Mouse (Mus musculus) kidney, postnatal 14 days (tissue): ENCODE results near the gene Irak2.
A peak's percentile ranks its signal among the peaks of the same experiment; 100 is the strongest.

Experiments used
- DNase-seq: peaks from one replicate; pipeline ENCODE4 v3.0.0; 2022; ENCODE audit warnings: mixed read lengths

Gene Irak2

DNA sequence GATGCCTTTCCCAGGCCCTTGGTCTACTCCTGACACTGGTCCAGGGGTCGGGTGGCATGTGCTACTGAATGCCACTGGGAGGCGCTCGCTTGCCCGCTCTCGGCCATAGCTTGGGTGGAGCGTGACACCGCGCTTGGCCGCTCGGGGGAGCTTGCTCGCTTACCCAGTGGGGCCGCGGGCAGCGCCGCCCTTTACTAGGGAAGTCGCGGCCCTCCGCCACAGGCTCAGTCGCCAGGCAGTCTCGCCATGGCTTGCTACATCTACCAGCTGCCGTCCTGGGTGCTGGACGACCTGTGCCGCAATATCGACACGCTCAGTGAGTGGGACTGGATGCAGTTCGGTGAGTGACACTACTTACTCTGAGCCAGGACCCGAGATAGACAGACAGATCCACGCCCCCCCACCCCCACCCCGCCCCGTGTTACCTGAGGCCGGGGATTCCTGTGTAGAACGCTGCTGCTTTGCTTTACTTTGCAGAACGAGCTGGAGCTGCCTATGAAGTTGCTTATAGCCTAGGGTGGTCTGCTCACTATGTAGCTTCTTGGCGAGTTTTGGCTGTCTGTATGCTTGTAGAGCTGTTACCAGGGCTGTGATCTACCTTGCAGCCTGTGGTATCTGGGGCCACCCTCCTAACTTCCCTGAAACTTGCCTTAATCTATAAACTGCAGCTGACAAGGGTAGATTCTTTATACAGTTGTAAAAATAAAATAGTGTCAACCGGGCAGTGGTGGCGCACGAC, at the start of gene Irak2:
TSS of gene Irak2 (plus strand) at position 166 of the 739 bp plus-strand sequence.
- DNase-seq, result peak; percentile 97

DNA sequence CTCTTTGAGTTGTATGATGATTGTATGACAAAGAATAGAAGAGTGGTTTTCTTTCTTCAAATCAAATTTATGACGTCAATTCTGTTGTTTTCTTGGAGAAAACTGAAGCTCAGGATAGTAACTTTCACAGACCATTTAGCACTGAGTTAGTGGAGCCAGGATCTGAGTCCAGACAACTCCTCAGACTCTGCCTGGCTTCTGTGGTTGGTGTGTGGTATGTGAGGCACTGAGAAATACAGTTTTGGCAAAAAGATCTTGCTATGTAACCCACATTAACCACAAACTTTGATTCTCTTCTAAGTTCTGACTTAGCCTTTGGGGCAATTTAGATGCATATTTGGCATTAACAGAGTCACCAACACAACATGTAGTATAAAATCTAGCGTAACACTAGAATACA, 45.6 kb upstream of the Irak2 start:
- no peak for DNase-seq

DNA sequence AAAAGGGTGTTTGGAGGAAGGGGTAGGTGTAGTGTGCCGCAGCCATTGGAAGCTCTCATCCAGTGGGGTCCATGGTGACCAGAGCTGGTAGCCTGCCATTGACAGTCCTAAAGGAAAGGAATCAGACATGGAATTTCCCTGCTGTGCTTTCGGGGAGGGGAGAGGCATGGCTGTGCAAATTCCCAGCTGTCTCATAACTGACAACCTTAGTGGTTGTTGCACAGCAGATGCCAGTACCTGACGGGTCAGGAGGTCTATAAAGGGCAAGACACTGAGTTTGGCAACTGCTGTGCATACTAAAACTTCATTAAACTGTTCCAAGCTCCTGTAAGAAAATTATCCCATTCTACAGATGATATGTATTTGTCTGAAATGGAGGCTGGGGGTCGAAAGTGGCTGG, 40.3 kb upstream of the Irak2 start:
- DNase-seq, result no peak

DNA sequence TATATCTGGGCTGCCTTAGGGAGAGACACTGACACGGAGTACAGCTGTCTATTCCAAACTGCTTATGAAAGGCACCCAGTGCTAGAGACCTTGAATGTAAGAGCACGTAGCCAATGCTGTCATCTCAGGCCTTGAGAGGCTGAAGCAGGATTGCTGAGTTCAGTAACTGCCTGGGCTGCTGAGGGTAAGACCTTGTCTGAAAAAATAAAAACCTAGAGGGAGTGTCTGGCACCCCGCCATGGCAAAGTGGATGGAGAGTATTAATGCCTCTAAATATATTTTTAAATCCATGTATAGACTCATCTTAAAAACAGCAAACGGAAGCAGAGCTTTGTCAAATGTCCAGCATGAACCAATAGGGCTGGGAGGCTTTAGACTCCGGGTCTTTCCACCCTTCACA, 38.4 kb upstream of the Irak2 start:
- DNase-seq, result peak; percentile 20

DNA sequence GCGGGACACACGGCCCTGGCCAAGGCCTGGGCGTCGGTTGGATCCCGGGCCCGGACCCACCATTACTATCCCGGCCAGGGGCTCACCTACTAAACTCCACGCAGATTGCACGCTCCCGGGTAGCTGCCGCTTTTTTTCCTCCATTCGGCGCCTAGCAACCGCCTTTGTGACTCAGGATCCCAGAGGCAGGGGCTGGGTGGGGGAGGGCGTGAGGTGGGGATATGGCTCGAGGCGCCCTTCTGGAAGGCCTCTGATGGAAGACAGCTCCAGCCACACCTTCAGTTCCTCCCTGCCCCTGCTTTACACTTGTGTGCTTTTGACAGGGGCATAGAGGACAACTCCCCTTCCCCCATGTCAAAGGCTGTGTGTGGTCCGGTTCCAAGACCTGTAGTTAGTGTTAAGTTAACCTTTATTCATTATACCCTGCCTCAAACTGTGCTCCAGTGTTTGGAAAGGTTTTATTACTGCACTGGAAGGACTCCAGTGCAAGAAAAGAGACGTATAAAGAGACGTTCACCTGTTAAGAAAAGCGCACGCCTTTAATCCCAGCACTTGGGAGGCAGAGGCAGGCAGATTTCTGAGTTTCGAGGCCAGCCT, 37.6 kb upstream of the Irak2 start, which contains the start of gene Fancd2os:
TSS of gene Fancd2os (minus strand) at position 173 of the 597 bp plus-strand sequence.
- no peak for DNase-seq

DNA sequence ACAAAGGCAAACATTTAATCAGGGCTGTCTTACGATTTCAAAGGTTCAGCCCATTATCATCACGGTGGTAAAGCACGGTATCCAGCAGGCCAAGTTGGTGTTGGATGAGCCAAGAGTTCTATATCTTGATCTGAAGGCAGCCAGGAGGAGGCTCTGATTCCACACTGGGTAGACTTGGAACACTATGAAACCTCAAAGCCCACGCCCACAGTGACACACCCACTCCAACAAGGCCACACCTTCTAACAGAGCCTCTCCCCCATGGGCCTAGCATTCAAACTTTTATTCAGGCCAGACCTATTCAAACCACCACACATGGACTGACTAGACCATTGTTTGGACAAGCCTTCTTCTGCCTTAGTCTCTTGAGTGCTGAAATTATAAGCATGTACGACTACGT, 35.4 kb upstream of the Irak2 start:
- no peak for DNase-seq

DNA sequence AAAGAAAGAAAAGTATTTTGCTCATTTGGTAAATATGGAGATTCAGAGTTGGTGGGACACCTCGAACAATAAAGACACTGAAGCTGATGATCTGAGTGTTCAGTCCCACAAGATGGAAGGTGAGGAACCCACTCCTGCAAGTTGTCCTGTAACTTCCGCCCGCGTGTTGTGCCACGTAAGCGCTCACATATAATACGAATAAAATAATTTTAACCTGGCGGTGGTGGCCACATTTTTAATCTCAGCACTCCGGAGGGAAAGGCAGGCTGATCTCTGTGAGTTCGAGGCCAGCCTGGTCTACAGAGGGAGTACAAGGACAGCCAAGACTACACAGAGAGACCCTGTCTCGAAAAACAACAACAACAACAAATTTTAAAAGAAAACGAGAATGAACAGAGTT, 34.3 kb upstream of the Irak2 start:
- DNase-seq, result no peak

DNA sequence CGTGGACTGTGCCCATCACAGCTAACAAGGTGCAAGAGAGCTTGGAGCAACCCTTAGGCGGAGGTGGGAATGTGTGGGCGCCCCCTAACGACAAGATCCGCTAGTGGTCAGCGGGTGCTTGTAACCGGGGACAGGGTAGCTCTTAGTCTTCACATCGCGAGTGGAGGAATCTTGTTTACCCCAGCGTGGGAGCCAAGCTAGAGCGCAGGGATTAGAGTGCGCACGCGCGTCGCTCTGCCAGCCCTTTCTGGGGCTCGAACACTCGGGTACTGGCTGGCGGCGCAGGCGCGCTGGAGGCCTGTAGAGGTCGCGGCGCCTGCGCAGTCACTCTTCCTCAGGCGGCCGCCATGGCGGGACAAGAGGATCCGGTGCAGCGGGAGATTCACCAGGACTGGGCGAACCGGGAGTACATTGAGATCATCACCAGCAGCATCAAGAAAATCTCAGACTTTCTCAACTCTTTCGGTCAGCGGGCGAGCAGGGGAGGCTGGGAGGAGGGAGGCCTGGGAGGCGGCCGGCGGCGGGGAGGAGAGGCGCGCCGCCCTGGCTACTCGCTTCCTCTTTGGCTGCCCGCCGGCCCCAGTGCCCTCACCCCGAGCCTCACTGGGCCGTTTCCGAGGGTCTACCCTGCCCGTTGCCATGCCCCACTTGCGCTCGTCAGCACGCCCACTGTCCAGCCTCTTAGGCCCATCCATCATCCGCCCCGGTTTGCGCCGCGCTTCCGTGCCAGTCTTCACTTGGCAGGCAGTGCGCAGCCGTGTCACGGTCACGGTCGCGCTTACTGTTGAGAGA, 33.6 kb upstream of the Irak2 start, which contains the start of gene Brk1:
TSS of gene Brk1 (plus strand) at position 341 of the 792 bp plus-strand sequence.
- peak; percentile 93 for DNase-seq

DNA sequence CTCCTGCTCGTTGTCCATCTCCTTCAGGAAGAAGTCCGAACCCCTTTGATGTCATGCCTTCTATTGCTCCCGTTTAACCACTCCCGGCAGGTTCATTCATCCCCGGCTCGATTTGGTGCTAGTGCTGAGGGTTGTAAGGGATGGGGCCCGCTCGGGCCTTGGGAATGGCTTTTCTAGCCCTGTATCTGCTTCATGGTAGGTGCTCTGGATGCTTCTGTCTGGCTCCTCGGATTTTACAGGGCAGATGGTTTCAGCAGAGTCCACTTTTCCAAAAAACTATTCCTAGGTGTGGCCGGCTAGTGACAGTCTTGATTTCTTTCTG, 33.1 kb upstream of the Irak2 start:
- no peak for DNase-seq

DNA sequence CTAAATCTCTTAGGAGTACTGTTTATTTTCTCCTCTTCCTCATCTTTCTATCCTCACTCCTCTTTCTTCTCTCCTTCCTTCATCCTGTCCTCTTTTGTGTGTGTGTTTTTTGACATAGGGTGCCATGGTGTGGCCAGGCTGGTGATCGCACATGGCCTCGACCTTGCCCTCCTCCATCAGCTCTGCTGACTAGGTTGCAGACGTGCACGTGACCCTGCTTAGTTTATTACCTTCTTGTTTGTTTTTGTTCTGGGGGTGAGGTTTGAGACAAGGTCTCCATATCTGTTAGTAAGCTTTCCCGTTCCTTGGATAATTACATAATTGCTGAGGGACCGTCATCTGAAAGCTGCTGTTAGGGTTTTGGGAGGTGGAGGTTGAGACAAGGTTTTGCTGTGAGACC, 29.4 kb upstream of the Irak2 start:
- no peak for DNase-seq

DNA sequence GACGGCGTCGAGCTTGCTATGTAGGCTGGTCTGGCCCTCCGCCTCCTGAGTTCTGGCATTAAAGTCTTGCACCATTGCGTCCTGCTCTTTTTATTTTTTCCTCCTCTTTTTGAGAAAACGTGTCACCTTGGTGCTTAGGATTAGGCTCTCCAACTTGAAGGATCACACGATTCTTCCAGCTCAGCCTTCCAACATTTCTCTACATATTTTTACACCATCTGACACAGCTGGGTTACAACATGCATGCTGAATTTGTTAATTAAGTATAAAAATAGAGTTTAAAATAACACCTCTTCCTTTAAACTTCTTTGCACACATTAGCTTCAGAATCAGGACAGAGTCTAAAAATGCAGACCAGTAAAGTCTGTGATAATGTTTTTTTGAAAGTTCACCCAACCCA, 29.0 kb upstream of the Irak2 start:
- DNase-seq, result no peak

DNA sequence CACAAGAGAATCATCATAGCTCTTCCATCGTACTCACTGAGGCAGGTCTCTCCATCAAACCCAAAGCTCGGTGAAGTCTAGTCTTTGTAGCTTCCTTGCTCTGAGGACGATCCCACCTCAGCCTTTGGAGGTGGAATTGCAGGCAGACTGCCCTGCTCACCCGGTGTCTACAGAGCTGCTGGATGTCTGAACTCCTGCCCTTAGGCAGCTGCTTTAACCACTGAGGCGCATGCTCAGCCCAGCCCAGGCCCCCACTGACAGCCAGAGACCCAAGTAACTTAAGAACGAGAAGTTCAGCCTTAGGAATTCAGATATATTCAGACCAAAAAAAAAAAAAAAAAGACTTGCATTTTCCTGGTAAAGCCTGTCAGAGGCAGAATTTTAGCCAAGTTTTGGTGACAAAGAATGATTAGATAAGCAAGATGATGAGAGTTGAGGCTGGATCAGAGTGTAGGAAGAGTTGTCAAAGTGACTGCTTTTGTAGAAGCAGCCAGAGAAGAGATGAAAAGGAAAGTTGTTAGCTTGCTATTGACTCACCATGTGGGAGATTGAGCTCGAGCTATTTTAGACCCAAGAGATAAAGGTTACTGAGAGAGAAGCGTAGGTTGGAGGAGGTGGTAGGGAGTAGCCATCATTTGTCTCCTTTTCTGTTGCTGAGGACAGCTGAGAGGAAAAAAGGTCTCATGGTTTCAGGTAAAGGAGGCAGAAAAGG, 25.9 kb upstream of the Irak2 start:
- DNase-seq, result peak; percentile 51

DNA sequence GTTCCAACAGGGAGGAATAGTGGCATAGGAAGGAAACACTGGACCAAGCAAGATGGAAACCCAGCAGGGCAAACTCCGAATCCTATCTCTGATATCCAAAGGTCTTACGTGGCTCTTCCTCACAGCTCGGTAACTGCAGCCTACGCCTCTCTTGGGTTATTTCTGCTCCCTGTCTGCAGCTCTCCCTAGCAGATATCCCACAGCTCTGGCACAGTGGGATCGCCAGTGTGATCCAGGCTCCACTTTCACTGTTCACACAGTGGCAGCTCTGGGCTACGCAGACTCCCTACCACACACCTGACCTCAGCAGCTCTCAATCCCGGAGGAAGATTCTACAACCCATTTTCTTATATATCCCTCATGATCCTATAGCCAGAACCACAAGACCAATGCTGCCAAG, 24.1 kb upstream of the Irak2 start:
- DNase-seq, result no peak

DNA sequence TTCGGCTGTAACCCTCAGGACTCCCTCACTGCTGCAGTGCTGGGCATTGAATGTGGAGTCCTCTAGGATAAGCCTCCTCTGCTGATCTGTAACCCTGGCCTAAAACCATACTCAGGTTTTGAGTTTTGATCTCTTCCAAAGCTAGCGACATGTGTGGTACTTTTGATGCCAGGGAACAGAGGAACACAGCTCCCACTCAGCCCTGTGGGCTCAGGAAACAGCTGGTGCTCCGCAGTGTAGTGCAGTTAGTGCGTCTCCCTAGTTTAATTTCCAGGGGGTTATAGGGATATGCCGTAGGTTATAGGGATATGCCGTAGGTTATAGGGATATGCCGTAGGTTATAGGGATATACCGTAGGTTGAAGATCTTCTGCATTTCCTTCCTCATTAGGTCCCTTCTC, 23.3 kb upstream of the Irak2 start:
- no peak for DNase-seq

DNA sequence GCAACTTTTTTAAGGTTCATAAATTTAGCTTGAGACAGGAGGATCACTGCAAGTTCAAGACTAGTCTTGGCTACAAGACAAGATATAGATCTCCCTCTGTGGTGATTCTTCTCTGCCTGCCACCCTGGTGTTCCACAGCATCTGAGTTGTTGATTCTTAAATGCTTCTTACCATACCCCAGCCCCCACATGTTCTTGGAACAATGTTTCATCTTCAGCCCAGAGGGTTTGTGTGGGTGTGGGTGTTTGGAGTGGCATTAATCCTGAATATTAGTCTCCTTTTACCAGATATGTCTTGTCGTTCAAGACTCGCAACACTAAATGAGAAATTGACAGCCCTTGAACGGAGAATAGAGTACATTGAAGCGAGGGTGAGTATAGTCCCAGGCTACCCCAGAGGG, 22.8 kb upstream of the Irak2 start:
- DNase-seq, result no peak

DNA sequence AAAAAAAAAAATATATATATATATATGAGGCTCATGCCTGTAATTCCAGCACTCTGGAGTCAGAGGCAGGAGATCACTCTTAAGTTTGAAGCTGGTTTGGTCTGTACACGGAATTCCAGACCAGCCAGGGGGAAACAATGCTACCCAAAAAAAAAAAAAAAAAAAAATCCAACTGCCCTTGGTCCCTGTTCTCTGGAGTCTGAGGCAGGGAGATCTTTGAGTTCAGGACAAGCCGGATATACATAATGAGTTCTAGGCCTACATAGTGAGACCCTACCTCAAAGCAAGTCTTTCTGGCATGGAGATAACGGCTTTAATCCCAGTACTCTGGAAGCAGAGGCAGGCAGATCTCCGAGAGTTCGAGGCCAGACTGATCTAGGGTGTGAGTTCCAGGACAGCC, 14.9 kb upstream of the Irak2 start:
- DNase-seq, result no peak

DNA sequence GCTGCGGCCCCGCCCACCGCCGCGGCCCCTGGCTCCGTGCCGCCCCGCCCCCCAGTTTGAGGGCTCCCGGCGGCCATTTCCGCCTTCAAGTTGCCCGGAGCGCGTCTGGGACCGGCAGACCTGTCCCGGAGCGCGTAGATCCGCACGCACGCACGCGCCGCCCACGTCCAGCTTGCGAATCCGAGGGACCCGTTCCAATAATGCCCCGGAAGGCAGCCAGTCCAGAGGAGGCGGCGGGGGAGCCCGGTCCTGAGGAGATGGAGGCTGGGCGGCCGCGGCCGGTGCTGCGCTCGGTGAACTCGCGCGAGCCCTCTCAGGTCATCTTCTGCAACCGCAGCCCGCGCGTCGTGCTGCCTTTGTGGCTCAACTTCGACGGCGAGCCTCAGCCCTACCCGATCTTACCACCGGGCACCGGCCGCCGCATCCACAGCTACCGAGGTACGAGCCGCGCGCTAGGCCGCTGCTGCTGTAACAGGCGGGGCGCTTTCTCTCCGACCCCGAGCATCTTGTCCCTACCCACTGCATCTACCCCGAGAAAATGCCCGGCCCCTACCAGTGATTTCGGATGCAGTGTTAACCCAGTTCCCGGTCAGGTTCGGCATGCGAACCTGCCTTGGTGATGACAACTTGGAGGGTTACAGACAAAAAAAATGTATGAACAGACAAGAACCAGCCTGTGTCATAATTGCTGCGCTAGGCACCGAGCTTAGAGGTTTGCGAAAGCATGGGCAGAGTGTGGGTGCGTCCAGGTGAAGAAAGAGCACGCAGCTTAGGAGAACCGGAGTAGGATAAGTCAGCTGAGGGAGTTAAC, 14.1 kb upstream of the Irak2 start, which contains the start of gene Vhl:
TSS of gene Vhl (plus strand) at position 19 of the 811 bp plus-strand sequence.
- peak; percentile 94 for DNase-seq

DNA sequence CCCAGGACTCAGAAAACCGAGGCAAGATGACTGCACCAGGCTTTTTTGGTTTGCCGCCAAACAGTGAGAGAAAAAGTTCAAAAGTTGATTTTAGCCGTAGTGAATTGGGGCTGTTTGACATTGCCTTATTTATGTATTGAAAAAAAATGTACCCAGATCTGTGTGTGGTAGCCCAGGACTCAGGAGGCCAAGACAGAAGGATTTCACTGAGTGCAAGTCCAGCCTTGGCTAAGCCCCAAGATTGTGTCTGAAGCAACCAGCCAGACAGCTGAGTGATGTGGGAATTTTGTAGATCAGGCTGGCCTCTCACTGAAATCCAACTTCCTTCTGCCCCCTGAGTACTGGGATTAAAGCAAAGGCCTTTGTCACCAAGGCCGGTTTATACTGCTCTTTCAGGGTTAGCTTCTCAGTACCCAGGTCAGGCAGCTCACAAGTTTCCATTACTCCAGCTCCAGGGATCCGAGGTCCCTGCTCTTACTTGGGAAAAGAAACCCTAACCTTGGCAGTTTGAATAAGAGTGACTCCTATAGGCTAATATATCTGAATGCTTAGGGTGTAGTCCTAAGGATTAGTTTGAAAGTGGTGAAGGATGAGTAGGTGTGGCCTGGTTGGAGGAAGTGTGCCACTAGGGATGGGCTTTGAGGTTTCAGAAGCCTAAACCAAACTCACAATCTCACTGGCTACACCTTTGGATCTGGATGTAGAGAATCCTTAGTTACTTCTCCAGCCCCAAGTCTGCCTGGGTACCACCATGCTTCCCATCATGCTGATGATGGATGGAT, 13.1 kb upstream of the Irak2 start:
- peak; percentile 21 for DNase-seq

DNA sequence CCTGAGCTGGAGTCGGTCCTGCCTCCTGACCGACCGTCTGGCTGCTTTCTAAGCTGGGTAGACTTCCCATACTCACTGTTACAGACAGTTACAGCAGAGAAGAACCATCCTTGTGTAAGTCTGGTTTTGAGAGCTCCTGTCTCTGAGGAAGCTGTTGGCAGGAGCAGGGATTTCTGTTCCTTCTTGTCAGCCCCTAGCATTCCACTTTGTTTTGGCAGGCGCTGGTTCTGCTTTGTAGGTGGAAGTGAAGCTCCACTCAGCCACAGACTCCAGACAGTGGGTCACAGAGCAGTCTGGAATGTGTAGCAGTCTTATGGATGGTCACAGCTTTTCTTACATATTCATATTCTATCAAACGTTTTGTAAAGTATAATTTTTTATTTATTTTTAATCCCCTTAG, 7.9 kb upstream of the Irak2 start:
- DNase-seq, result no peak

DNA sequence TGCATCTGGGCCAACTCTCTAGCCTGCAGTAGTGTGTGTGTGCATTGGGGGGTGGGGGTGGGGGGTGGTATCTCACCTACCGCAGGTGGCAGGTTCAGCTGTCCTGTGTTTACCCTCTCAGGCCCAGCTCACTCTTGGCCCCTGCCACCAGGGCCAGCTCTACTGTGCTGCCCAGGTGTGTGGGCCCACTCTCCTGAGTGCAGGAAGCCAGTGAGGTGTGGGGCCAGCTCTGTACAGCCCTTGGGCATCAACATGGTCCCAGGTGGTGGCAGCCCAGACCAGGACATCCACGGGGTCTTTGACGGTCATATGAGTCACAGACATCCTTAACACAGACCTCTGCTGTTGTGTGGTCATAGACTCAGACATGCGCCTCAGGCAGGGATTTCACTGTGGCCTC, 5.4 kb upstream of the Irak2 start:
- DNase-seq, result no peak

DNA sequence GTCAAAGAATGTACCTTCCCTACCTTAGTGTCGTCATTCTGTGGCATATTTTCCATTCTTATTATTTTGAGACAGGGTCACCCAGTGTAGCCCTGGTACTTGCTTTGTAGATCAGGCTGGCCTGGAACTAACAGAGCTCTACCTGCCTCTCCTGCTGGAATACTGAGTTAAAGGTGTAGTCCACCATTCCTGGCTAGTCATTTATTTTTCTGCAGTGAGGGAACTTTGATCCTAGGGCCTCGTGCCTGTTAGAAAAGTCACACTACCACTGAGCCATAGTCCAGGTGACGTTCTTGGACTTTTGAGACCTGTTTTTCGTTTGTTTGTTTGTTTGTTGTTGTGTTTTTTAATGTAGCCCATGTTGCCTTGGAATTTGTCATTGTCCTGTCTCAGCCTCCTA, 934 bp downstream of the Irak2 start:
- peak; percentile 37 for DNase-seq

DNA sequence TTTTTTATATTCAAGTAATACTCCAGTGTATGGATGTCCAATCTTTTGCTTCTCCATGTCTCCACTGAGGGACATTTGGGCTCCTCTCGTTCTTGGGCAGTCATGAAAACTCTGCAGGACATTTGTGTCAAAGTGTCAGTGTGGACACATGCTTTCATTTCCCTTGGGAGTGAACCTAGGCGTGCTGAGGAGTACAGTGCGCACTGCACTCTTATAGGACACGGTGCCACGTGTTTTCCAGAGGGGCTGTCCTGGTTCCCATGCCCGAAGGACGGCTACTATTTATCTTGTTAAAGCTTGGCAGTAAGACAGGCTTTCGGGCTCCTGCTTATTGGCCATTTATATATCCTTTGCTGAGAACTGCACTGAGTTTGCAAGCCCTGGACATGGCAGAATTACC, 4.3 kb downstream of the Irak2 start:
- DNase-seq, result no peak
